Mouse (Mus musculus) embryo, embryonic 11.5 days (tissue): ENCODE results near the gene Tex264.
"Not testable (repeated sequence)": the region's sequence is repeated elsewhere in the genome, so short reads cannot be mapped to it uniquely, and the experiment has no call there.

Experiments used
- DNase-seq: peaks from one replicate; pipeline ENCODE4 v3.0.0-alpha.2; 2012; ENCODE audit warnings: low read depth, low spot score

Gene Tex264

GRCm38 (mm10) chr9:106664433-106664832, 21.3 kb downstream of the Tex264 start:
- DNase-seq, result no peak

GRCm38 (mm10) chr9:106663200-106663599, 22.5 kb downstream of the Tex264 start:
- DNase-seq, result no peak

GRCm38 (mm10) chr9:106659935-106660334, 25.8 kb downstream of the Tex264 start:
- no peak for DNase-seq

GRCm38 (mm10) chr9:106659441-106659840, 26.3 kb downstream of the Tex264 start:
- DNase-seq, result no peak

GRCm38 (mm10) chr9:106657592-106657991, 28.1 kb downstream of the Tex264 start:
- DNase-seq, result no peak

- no peak for DNase-seq
Observed at GRCm38 (mm10) chr9:106656820-106657219, 28.9 kb downstream of the Tex264 start.

GRCm38 (mm10) chr9:106655884-106656720, 29.6 kb downstream of the Tex264 start, which contains the start of gene Grm2:
Grm2 (minus strand) TSS chr9:106656082.
- peak; percentile 66 for DNase-seq

- DNase-seq, result no peak
Observed at GRCm38 (mm10) chr9:106652720-106653119, 33.0 kb downstream of the Tex264 start.

GRCm38 (mm10) chr9:106647226-106647625, 38.5 kb downstream of the Tex264 start:
- DNase-seq, result no peak

- no peak for DNase-seq
Observed at GRCm38 (mm10) chr9:106645684-106646271, 39.9 kb downstream of the Tex264 start.

- DNase-seq, result no peak
Observed at GRCm38 (mm10) chr9:106643787-106644186, 41.9 kb downstream of the Tex264 start.

- peak; percentile 62 for DNase-seq
Observed at GRCm38 (mm10) chr9:106643128-106643527, 42.6 kb downstream of the Tex264 start.

GRCm38 (mm10) chr9:106641346-106641745, 44.4 kb downstream of the Tex264 start:
- DNase-seq, result no peak

- no peak for DNase-seq
Observed at GRCm38 (mm10) chr9:106638154-106638553, 47.6 kb downstream of the Tex264 start.

- no peak for DNase-seq
Observed at GRCm38 (mm10) chr9:106632185-106632584, 53.5 kb downstream of the Tex264 start.

GRCm38 (mm10) chr9:106627796-106628195, 57.9 kb downstream of the Tex264 start:
- DNase-seq, result not testable (repeated sequence)

GRCm38 (mm10) chr9:106626282-106626681, 59.4 kb downstream of the Tex264 start, which contains the start of gene Iqcf6:
Iqcf6 (plus strand) TSS chr9:106626582.
- no peak for DNase-seq

- DNase-seq, result no peak
Observed at GRCm38 (mm10) chr9:106617496-106617895, 68.2 kb downstream of the Tex264 start.

GRCm38 (mm10) chr9:106616306-106616705, 69.4 kb downstream of the Tex264 start:
- DNase-seq, result no peak

- DNase-seq, result no peak
Observed at GRCm38 (mm10) chr9:106614616-106615015, 71.1 kb downstream of the Tex264 start.

GRCm38 (mm10) chr9:106613951-106614350, 71.8 kb downstream of the Tex264 start:
- DNase-seq, result no peak

- DNase-seq, result no peak
Observed at GRCm38 (mm10) chr9:106610727-106611126, 75.0 kb downstream of the Tex264 start.
